Mouse (Mus musculus): ENCODE measurements around the gene Gpt2. TPM values are rescaled to one million over a fixed set of nuclear protein-coding genes. Genes with fewer than 3 reads are reported as not detected.

Gpt2 gene
- polyA plus RNA-seq, 1 experiment, result 51.5 TPM

DNA sequence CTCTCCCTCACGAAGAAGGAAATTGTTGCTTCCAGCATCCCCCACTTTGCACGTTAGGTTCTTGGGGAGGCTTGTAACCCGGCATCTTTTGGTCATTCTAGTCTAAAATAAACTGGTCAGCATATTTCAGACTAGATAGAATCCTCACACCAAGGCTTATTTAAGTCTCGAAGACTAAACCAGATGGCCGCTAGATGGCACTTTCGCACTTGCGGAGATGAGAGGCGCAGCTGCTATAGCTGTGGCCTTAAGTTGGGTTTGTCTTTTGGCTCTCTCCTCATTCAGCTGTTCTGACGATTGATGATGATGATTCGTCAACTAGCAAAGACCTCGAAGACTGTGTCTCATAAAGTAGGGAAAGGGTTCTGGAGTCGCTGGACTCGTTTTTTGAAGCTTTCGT, 35.8 kb upstream of the Gpt2 start:
- TF ChIP-seq CTCF (conservative IDR thresholded peaks at IDR 0.05; ENCODE audit: insufficient read depth, insufficient read length, low read depth, low read length) (peak; percentile 88), POLR2A (IDR thresholded peaks at IDR 0.05; ENCODE audit: low read depth, low read length) (no peak)
- 10% methylated on average over 14 of the region's 14 CpGs for WGBS
- no peaks in the 10 kb centered on the region for H3K36me3 ChIP-seq (ENCODE audit: control insufficient read depth, insufficient read depth, low read length)
- H3K4me3 ChIP-seq (ENCODE audit: insufficient read depth, low read depth, low read length), result no peak overlapping the region
- H3K4me1 ChIP-seq (ENCODE audit: control insufficient read depth, insufficient read depth, low read length), result peaks cover 3% of the 10 kb centered on the region; the same call in 1 of the 2 replicates
- H3K27ac ChIP-seq (ENCODE audit: insufficient read depth, low read depth, low read length), result no peak overlapping the region
- H3K27me3 ChIP-seq (replicated peaks; ENCODE audit: control insufficient read depth, insufficient read depth, low read length), result no peaks in the 10 kb centered on the region
- DNase-seq, result peak; percentile 66

DNA sequence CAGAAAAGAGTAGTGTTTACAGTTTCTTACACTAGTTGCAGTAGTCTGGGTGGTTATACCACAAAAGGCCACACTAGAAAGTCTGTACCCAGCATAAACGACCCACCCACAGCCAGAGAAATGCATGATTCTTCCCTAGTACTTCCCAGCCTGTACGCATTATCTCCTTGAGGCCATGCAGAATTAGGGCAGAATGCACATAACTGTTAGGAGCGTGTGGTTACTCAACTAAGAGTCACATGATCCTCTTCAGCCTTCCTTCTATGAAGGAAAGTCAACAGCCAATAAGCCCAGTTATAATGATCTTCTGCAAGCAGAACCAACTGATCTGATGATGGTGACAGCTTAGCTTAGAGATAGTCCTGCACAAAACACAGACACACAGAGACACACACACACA, 32.8 kb upstream of the Gpt2 start:
- 70% methylated on average over 3 of the region's 3 CpGs for WGBS
- no peak overlapping the region for H3K27ac ChIP-seq (ENCODE audit: insufficient read depth, low read depth, low read length)
- TF ChIP-seq POLR2A (IDR thresholded peaks at IDR 0.05; ENCODE audit: low read depth, low read length) (no peak), CTCF (conservative IDR thresholded peaks at IDR 0.05; ENCODE audit: insufficient read depth, insufficient read length, low read depth, low read length) (no peak)
- no peak for DNase-seq
- H3K36me3 ChIP-seq (ENCODE audit: control insufficient read depth, insufficient read depth, low read length), result no peaks in the 10 kb centered on the region
- H3K4me1 ChIP-seq (ENCODE audit: control insufficient read depth, insufficient read depth, low read length), result peaks cover 8% of the 10 kb centered on the region
- H3K27me3 ChIP-seq (replicated peaks; ENCODE audit: control insufficient read depth, insufficient read depth, low read length), result no peaks in the 10 kb centered on the region
- no peak overlapping the region for H3K4me3 ChIP-seq (ENCODE audit: insufficient read depth, low read depth, low read length)

DNA sequence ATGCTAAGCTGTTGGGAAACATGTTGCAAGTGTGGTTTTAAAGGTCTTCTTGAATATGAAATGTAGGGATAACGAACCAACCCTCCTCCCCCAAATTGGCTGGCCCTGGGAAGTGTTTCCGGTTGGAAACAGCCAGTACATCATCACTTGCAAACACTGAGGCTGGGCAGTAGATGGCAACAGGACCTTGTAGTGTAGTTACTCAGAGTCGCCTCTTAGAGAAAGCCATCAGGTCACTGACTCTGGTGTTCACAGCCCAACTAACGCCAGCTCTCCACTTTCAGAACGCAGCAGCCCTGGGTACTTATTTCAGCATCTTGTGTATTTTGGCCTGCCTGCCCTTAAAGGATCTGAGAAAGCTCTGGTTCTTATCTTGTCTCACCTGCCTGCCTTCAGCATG, 31.6 kb upstream of the Gpt2 start:
- Histone ChIP-seq H3K27me3 (replicated peaks; ENCODE audit: control insufficient read depth, insufficient read depth, low read length) (no peaks in the 10 kb centered on the region), H3K4me3 (ENCODE audit: insufficient read depth, low read depth, low read length) (no peak overlapping the region), H3K36me3 (ENCODE audit: control insufficient read depth, insufficient read depth, low read length) (no peaks in the 10 kb centered on the region), H3K27ac (ENCODE audit: insufficient read depth, low read depth, low read length) (no peak overlapping the region), H3K4me1 (ENCODE audit: control insufficient read depth, insufficient read depth, low read length) (peaks cover 8% of the 10 kb centered on the region)
- DNase-seq, result peak; percentile 46
- TF ChIP-seq POLR2A (IDR thresholded peaks at IDR 0.05; ENCODE audit: low read depth, low read length) (no peak), CTCF (conservative IDR thresholded peaks at IDR 0.05; ENCODE audit: insufficient read depth, insufficient read length, low read depth, low read length) (peak; percentile 71)
- WGBS, result 30% methylated on average over 5 of the region's 5 CpGs

DNA sequence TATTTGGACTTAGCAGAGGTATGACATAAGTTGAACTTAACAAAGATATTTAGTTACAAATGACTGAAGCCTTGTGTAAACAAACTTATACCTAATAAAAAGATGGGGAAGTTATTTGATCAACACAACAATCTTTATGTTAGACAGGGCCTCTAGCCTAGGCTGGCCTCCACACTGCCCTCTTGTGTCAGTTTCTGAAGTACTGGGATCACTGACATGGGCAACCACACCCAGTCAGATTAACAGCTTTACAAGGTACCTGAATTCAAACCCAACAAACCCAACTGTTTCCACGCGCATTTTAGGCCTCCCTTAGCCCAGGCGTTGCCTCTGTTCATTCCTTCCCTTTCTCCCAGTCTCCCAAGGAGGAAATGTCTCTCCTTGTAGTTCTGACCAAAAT, 31.0 kb upstream of the Gpt2 start:
- WGBS, result 85% methylated on average over 3 of the region's 3 CpGs
- DNase-seq, result no peak
- H3K27me3 ChIP-seq (replicated peaks; ENCODE audit: control insufficient read depth, insufficient read depth, low read length), result no peaks in the 10 kb centered on the region
- TF ChIP-seq POLR2A (IDR thresholded peaks at IDR 0.05; ENCODE audit: low read depth, low read length) (no peak), CTCF (conservative IDR thresholded peaks at IDR 0.05; ENCODE audit: insufficient read depth, insufficient read length, low read depth, low read length) (peak; percentile 54)
- H3K4me1 ChIP-seq (ENCODE audit: control insufficient read depth, insufficient read depth, low read length), result peaks cover 8% of the 10 kb centered on the region
- no peak overlapping the region for H3K4me3 ChIP-seq (ENCODE audit: insufficient read depth, low read depth, low read length)
- no peak overlapping the region for H3K27ac ChIP-seq (ENCODE audit: insufficient read depth, low read depth, low read length)
- H3K36me3 ChIP-seq (ENCODE audit: control insufficient read depth, insufficient read depth, low read length), result no peaks in the 10 kb centered on the region

DNA sequence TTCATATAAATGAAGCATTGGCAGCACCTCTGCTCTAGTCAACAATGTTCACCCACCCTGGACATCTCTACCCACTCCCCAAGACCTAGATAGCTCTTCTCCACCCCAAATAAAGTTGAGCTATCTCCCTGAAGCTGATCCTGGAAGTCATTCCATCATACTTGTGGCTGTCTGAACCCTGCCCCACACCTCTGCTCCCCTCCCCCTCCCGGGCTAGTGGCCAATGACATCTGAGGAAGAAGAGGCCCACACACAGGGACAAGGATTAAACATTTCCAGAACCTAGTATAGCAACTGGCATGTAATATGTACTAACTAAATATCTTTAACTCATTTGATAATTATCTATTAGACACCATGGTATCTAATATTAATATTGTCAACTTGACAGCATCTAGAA, 29.9 kb upstream of the Gpt2 start:
- H3K27me3 ChIP-seq (replicated peaks; ENCODE audit: control insufficient read depth, insufficient read depth, low read length), result no peaks in the 10 kb centered on the region
- 30% methylated on average over 1 of the region's 1 CpGs for WGBS
- H3K27ac ChIP-seq (ENCODE audit: insufficient read depth, low read depth, low read length), result no peak overlapping the region; the same call in 1 of the 2 replicates
- no peak overlapping the region for H3K4me3 ChIP-seq (ENCODE audit: insufficient read depth, low read depth, low read length)
- H3K36me3 ChIP-seq (ENCODE audit: control insufficient read depth, insufficient read depth, low read length), result no peaks in the 10 kb centered on the region
- peak; percentile 85 for DNase-seq
- no peak for TF ChIP-seq POLR2A (IDR thresholded peaks at IDR 0.05; ENCODE audit: low read depth, low read length)
- TF ChIP-seq CTCF (conservative IDR thresholded peaks at IDR 0.05; ENCODE audit: insufficient read depth, insufficient read length, low read depth, low read length), result no peak
- H3K4me1 ChIP-seq (ENCODE audit: control insufficient read depth, insufficient read depth, low read length), result peaks cover 8% of the 10 kb centered on the region

DNA sequence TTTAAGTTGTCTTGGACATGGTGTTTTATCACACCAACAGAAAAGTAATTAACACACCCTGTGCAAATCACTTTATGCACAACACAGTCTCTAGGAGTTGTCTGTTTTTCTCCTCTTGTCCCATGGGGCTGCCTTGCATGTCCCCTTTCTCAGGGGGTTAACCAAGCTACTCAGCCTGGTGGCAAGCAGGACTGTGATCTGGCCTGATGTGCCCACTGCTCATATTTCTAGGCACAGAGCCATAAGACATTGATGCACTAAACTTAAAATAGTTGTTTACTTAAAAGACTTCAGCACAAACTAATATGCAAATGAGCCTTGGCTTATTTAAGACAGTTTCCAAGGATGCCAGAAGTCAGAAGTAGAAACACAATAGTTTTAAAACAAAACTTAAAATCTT, 28.1 kb upstream of the Gpt2 start:
- no peak for DNase-seq
- Histone ChIP-seq H3K27ac (ENCODE audit: insufficient read depth, low read depth, low read length) (no peak overlapping the region), H3K4me1 (ENCODE audit: control insufficient read depth, insufficient read depth, low read length) (peaks cover 6% of the 10 kb centered on the region), H3K27me3 (replicated peaks; ENCODE audit: control insufficient read depth, insufficient read depth, low read length) (no peaks in the 10 kb centered on the region; the same call in 1 of the 2 replicates), H3K4me3 (ENCODE audit: insufficient read depth, low read depth, low read length) (no peak overlapping the region), H3K36me3 (ENCODE audit: control insufficient read depth, insufficient read depth, low read length) (no peaks in the 10 kb centered on the region)
- TF ChIP-seq POLR2A (IDR thresholded peaks at IDR 0.05; ENCODE audit: low read depth, low read length) (no peak), CTCF (conservative IDR thresholded peaks at IDR 0.05; ENCODE audit: insufficient read depth, insufficient read length, low read depth, low read length) (no peak)

DNA sequence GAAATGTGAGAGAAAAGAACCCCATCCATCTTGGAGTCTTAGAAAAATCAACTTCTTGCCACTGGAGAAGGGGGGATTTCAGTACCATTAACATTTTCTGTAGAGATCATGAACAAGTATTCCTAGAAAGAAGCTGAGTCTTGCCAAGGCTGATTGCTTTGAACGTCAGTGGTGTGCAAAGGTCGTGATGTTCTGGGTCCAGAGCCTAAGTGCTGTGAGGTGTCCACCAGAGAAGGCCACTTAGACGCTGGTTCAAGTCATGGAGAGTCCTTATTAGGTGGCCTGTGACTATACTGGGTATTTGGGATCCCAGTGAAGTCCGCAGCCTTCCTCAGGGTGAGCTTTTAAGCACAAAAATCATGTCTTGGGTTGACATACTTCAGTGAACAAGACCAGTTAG, 26.3 kb upstream of the Gpt2 start:
- H3K4me3 ChIP-seq (ENCODE audit: insufficient read depth, low read depth, low read length), result no peak overlapping the region

More for the DNA sequence above, 26.3 kb upstream of the Gpt2 start:
- WGBS, result 58% methylated on average over 4 of the region's 4 CpGs
- no peaks in the 10 kb centered on the region for H3K36me3 ChIP-seq (ENCODE audit: control insufficient read depth, insufficient read depth, low read length)
- H3K27ac ChIP-seq (ENCODE audit: insufficient read depth, low read depth, low read length), result no peak overlapping the region
- DNase-seq, result peak; percentile 81
- H3K4me1 ChIP-seq (ENCODE audit: control insufficient read depth, insufficient read depth, low read length), result peaks cover 6% of the 10 kb centered on the region
- TF ChIP-seq CTCF (conservative IDR thresholded peaks at IDR 0.05; ENCODE audit: insufficient read depth, insufficient read length, low read depth, low read length) (no peak), POLR2A (IDR thresholded peaks at IDR 0.05; ENCODE audit: low read depth, low read length) (no peak)
- no peaks in the 10 kb centered on the region; the same call in 1 of the 2 replicates for H3K27me3 ChIP-seq (replicated peaks; ENCODE audit: control insufficient read depth, insufficient read depth, low read length)
